Mouse (Mus musculus): ENCODE measurements around the gene Gm20403. TPM values are rescaled to one million over a fixed set of nuclear protein-coding genes. Genes with fewer than 3 reads are reported as not detected.
"Not testable (repeated sequence)": the region's sequence is repeated elsewhere in the genome, so short reads cannot be mapped to it uniquely, and the experiment has no call there.

Gene Gm20403
- polyA plus RNA-seq, 1 experiment from 2014 or later, result not detected

GRCm38 (mm10) chr12:54956457-54956856 lies 29.9 kb downstream of the Gm20403 start:
- 77% methylated on average over 4 of the region's 4 CpGs for WGBS (ENCODE audit: insufficient replicate concordance)
- Histone ChIP-seq H3K36me3 (peaks cover 52% of the 10 kb centered on the region), H3K4me1 (peaks cover 28% of the 10 kb centered on the region), H3K4me3 (no peak overlapping the region), H3K9ac (no peak overlapping the region), H3K27ac (no peak overlapping the region), H3K27me3 (replicated peaks) (no peaks in the 10 kb centered on the region), H3K9me3 (replicated peaks) (no peaks in the 10 kb centered on the region), H3K4me2 (no peak overlapping the region)
- no peak for ATAC-seq

GRCm38 (mm10) chr12:54946116-54946515 lies 40.2 kb downstream of the Gm20403 start:
- peaks cover 78% of the 10 kb centered on the region for H3K36me3 ChIP-seq
- no peaks in the 10 kb centered on the region for H3K4me1 ChIP-seq
- no peak overlapping the region for H3K27ac ChIP-seq
- no peak overlapping the region for H3K9ac ChIP-seq
- no peaks in the 10 kb centered on the region for H3K9me3 ChIP-seq (replicated peaks)
- H3K4me2 ChIP-seq, result no peak overlapping the region
- no peaks in the 10 kb centered on the region for H3K27me3 ChIP-seq (replicated peaks)
- no peak for ATAC-seq
- WGBS (ENCODE audit: insufficient replicate concordance), result 87% methylated on average over 6 of the region's 6 CpGs
- no peak overlapping the region for H3K4me3 ChIP-seq

- H3K4me2 ChIP-seq; H3K9me3 ChIP-seq (replicated peaks); H3K9ac ChIP-seq; H3K27me3 ChIP-seq (replicated peaks); H3K4me3 ChIP-seq; H3K27ac ChIP-seq; H3K4me1 ChIP-seq; ATAC-seq: not testable (repeated sequence)
- WGBS (ENCODE audit: insufficient replicate concordance), result 82% methylated on average over 6 of the region's 6 CpGs
- H3K36me3 ChIP-seq, result peaks cover 85% of the 10 kb centered on the region
Measured at GRCm38 (mm10) chr12:54942586-54943157, 43.7 kb downstream of the Gm20403 start.

DNA sequence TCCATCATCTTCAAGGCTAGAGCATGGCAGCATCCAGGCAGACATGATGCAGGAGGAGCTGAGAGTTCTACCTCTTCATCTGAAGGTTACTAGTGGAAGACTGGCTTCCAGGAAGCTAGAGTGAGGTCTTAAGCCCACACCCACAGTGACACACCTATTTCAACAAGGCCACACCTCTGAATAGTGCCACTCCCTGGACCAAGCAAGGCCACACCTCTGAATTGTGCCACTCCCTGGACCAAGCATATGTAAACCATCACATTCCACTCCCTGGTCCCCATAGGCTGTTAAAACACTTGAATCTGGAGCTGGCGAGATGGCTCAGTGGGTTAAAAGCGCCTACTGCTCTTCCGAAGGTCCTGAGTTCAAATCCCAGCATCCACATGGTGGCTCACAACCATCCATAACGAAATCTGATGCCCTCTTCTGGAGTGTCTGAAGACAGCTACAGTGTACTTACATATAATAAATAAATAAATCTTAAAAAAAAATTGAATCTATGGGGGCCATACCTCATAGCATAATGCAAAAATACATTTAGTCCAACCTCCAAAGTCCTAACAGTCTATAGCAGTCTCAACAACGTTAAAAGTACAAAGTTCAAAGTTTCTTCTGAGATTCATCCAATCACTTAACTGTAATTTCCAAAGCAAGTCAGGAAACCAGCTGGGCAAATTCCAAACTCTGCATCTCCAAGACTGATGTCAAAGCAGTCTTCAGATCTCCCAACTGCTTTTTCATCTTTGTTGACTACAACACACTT lies 48.6 kb downstream of the Gm20403 start:
- peak; percentile 82 for ATAC-seq
- peaks cover 94% of the 10 kb centered on the region for H3K36me3 ChIP-seq

More for the DNA sequence above, 48.6 kb downstream of the Gm20403 start:
- not testable (repeated sequence) for H3K9me3 ChIP-seq (replicated peaks); H3K9ac ChIP-seq; H3K4me3 ChIP-seq; H3K27me3 ChIP-seq (replicated peaks); H3K27ac ChIP-seq; H3K4me2 ChIP-seq
- peaks cover 13% of the 10 kb centered on the region for H3K4me1 ChIP-seq
- 86% methylated on average over 5 of the region's 5 CpGs for WGBS (ENCODE audit: insufficient replicate concordance)

Other genes starting within 250 kb of the Gm20403 start
- gene Snx6, start 190.8 kb downstream of the Gm20403 start, polyA plus RNA-seq (2016; fragmentation: Nextera tagmentation; extraction: Ambion mirVana), result 63.6 and 64.8 TPM in 2 replicates
- 46.1 and 47.7 TPM in 2 replicates for gene Cfl2, start 123.7 kb downstream of the Gm20403 start, polyA plus RNA-seq (2016; fragmentation: Nextera tagmentation; extraction: Ambion mirVana)
- 47.6 and 54.4 TPM in 2 replicates for gene Baz1a, start 27.8 kb upstream of the Gm20403 start, polyA plus RNA-seq (2016; fragmentation: Nextera tagmentation; extraction: Ambion mirVana)
- gene 2700097O09Rik, start 93.6 kb upstream of the Gm20403 start, polyA plus RNA-seq (2016; fragmentation: Nextera tagmentation; extraction: Ambion mirVana), result 31.5 and 33.0 TPM in 2 replicates
- gene Srp54a, start 93.7 kb upstream of the Gm20403 start, polyA plus RNA-seq (2016; fragmentation: Nextera tagmentation; extraction: Ambion mirVana), result 105 and 106 TPM in 2 replicates
- 11.8 and 14.4 TPM in 2 replicates for gene Fam177a, start 137.9 kb upstream of the Gm20403 start, polyA plus RNA-seq (2016; fragmentation: Nextera tagmentation; extraction: Ambion mirVana)
- gene Srp54b, start 168.6 kb upstream of the Gm20403 start, polyA plus RNA-seq (2016; fragmentation: Nextera tagmentation; extraction: Ambion mirVana), result 35.8 and 40.3 TPM in 2 replicates
- 2.1 TPM in 1 of 2 replicates, not detected in the other for gene 1700047I17Rik2, start 213.1 kb upstream of the Gm20403 start, polyA plus RNA-seq (2016; fragmentation: Nextera tagmentation; extraction: Ambion mirVana)
- gene Srp54c, start 243.6 kb upstream of the Gm20403 start, polyA plus RNA-seq (2016; fragmentation: Nextera tagmentation; extraction: Ambion mirVana), result 49.3 and 51.6 TPM in 2 replicates